Mouse (Mus musculus): Measurements from ENCODE around the gene Vcpkmt. TPM values are rescaled to one million over a fixed set of nuclear protein-coding genes. Genes with fewer than 3 reads are reported as not detected.
"Not testable (repeated sequence)": the region's sequence is repeated elsewhere in the genome, so short reads cannot be mapped to it uniquely, and the experiment has no call there.

Vcpkmt gene
- 1 to 10 TPM; 3.5 to 3.7 TPM for total RNA-seq (2021)
- long read RNA-seq, experiment 1, partial matches to known transcripts: 0 of 5 reads
- long read RNA-seq, experiment 1, other reads (novel, unspliced or antisense): 3 of 5 reads
- long read RNA-seq, experiment 2, partial matches to known transcripts: 1 of 3 reads
- long read RNA-seq, experiment 2, other reads (novel, unspliced or antisense): 0 of 3 reads

DNA sequence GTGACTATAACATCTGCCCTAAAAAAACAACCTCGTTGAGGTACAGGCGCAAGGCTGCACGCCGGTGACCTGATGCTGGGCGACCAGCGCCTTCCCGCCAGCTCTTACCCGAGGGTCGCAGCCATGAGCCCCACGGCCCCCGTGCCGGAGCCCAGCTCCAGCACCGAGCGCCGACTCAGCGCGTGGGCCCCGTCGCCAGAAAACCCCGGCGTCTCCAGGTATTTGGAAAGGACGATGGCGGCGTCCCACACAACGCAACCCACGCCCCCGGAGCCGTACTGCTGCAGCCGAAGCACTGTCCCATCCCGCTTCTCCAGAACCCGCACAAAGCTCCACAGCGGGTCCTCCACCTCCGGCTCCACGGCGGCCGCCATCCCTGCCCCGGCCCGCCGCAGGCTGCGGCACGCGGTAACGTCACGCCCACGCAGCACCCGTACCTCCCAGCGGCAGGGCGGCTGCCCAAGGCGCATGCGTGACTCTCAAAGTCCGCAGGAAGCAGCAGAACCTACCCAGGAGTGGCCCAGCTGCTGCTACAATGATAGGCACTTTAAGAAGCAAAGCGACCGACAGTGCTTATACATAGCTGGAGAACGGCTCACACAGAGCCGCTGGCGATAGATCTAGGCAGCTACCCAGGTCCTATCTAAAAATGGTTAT, at the start of gene Vcpkmt:
Gene Vcpkmt (minus strand): TSS at position 416 of the 657 bp plus-strand sequence.
- intact Hi-C loops (cut with DNase I): loop anchor here (5.0 kb wide), 1 partner anchor 115 kb away; no protein-coding TSS in a partner anchor
- H3K27ac ChIP-seq: peak within 1 kb of the TSS; percentile 87

DNA sequence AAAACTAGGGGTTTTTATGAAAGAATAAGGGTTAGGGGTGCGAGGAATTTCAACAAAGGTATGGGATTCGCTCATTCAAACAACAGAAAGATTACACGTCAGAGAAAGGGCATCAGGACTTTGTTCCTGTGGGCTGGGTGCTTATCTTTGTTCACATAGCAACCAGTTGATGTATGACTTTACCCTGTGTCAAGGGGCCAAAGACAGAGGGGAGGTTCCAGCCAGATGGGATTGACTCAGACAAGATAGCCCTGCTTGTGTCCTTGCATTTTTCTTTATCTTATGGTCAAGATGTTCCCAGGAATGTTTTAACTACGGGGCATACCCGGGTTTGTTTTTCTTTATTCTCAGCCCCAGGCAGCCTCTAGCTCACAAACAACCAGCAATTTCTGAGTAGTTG, 35.8 kb upstream of the Vcpkmt start:
- H3K4me3 ChIP-seq; intact Hi-C loops (cut with DNase I); DNase-seq; H3K27ac ChIP-seq: not testable (repeated sequence)

More for the DNA sequence above, at the start of gene Vcpkmt:
- H3K4me3 ChIP-seq: peak within 1 kb of the TSS; percentile 79
- TF ChIP-seq CTCF (IDR thresholded peaks at IDR 0.05): no peak
- peak; percentile 92 for DNase-seq

DNA sequence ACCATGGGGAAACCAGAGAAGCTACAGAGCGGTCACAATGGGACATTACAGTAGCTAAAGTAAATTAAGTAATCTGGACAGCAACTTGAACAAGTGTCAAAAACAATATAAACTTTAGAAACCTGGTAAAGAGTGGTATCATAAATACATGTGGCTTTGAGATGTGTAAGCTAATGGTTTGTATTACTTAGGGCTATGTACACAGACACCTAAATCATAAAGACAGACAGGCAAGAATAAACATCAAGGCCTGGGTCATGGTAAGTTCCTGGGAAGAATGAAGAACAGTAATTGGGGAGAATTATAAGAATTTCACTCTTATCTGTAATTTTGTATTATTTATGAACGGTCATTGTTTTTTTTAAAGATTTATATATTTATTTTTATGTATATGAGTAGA, 21.5 kb upstream of the Vcpkmt start:
- DNase-seq: no peak
- TF ChIP-seq CTCF (IDR thresholded peaks at IDR 0.05): no peak
- H3K27ac ChIP-seq: no peak overlapping the region
- intact Hi-C loops (cut with DNase I): no loop called here
- H3K4me3 ChIP-seq: no peak overlapping the region

DNA sequence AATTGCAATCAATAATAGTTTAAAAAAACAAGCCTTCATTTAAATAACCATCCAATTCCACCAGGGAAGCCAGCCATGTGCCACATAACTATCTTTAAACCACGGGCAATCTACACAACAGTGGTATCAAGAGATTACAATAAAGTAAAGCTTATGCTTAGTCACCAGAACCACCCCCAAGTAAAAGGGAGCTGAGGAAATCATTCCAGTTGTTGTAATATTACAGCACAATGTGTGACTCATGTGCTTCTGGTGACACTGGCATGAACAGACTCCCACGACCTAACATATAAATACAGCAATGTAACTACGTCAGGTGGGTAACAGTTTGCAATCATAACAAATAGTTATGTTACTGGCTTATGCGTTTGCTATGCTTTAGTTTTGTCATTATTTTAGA, 14.6 kb upstream of the Vcpkmt start:
- no peak for TF ChIP-seq CTCF (IDR thresholded peaks at IDR 0.05)
- Histone ChIP-seq H3K4me3 (no peak overlapping the region), H3K27ac (no peak overlapping the region)
- intact Hi-C loops (cut with DNase I): no loop called here
- no peak for DNase-seq

DNA sequence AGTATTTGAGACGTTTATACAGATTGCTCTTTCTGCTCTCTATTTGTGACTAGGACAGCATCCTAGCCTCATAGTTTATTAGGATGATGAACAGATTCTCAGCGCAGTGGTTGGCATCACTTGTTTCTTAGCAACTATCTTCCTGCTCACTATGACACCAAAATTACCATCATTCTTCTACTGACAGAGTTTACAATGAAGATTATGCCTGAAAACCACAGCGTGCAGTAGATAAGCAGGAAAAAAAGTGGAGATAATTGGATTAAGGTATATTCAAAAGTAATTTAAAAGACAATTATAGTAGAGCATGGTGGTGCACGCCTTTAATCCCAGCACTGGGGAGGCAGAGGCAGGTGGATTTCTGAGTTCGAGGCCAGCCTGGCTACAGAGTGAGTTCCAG, 10.3 kb upstream of the Vcpkmt start:
- intact Hi-C loops (cut with DNase I): no loop called here
- Histone ChIP-seq H3K4me3 (no peak overlapping the region), H3K27ac (no peak overlapping the region)
- no peak for TF ChIP-seq CTCF (IDR thresholded peaks at IDR 0.05)
- DNase-seq: no peak

DNA sequence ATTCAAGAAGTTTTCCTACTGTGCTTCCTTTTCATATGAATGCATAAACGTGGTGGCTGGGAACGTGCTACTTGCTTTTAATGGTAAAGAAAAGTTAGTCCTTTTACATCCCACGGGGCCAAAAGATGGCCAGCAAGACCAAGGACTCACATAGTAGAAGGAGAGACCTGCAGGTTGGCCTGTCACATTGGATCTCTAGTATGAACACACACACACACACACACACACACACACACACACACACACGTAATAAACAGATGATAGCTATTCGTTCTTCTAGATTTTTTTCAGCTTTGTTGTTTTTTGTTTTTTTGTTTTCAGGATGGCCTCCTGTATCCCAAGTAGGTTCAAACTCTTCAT, 422 bp upstream of the Vcpkmt start:
- no peak for DNase-seq
- H3K27ac ChIP-seq: peak overlapping the region; percentile 87
- intact Hi-C loops (cut with DNase I): loop anchor here (5.0 kb wide), 1 partner anchor 114 kb away; no protein-coding TSS in a partner anchor
- no peak for TF ChIP-seq CTCF (IDR thresholded peaks at IDR 0.05)
- H3K4me3 ChIP-seq: peak overlapping the region; percentile 79

DNA sequence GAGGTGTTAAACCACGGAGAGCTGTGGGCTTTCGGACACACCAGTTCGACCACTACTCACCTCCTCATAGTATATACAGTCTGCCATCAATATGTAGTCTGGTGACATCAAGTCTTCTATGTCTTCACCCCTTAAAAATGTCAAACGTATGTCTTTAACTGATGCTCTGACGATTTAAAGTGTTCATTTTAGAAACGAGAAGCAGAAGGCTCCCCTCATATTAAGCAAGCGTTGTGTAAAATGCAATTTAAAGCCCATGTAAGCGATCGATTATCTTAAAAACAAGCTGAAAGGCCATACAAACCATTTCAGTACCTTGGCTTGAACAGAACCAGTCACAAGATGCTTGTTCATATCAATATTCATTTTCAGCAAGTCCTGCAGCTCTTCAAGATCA, 614 bp downstream of the Vcpkmt start:
- H3K27ac ChIP-seq: peak overlapping the region; percentile 87
- DNase-seq: no peak
- intact Hi-C loops (cut with DNase I): loop anchor here (5.0 kb wide), 1 partner anchor 115 kb away; no protein-coding TSS in a partner anchor
- no peak for TF ChIP-seq CTCF (IDR thresholded peaks at IDR 0.05)
- peak overlapping the region; percentile 79 for H3K4me3 ChIP-seq

DNA sequence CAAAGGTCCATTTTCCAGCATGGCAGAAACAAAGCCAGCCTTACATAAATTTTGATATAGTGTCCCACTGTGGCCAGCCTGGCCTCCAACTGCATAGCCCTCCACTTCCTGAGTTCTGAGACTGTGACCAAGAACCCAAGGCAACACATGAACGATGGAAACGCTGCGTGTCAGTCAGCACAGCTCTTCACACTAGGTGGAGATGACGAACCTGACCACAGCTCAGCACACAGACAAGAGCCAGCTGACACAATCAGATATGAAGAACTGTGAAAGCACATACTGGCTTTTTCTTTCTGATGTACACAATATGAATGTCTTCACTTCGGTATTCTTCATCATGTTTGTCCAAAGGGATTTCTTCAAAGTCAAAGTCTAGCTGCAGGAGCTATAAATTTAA, 3.2 kb downstream of the Vcpkmt start:
- no peak overlapping the region for H3K4me3 ChIP-seq
- no peak overlapping the region for H3K27ac ChIP-seq
- no peak for DNase-seq
- TF ChIP-seq CTCF (IDR thresholded peaks at IDR 0.05): no peak
- intact Hi-C loops (cut with DNase I): loop anchor here (5.0 to 10.0 kb wide), 2 partner anchors 118 to 385 kb away; partner anchors contain the start of genes Dnaaf2 and Gm49383

DNA sequence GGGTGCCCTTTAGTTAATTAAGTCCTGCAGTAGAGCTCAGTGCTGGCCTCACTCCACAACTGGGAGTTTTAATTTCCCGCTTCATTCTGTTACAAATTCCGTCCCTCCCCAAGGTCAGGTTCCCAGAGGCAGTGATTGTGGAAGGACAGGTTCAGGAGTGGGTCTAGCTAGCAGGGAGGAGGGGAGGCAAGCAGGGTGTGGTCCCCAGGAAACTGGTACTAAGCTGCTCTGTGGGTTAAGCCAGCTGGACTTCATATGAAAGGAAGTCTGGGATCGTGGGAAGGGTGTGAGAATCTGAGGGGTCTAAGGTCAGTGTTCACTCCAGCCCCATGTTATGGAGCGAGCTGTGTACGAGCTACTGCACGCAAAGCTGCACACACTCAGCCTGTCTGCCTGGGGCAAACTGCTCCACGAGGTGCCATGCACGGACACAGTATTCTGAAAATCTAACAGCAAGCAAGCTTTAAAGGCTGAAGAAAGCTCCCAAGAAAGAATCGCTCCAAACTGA, 6.7 kb downstream of the Vcpkmt start:
- TF ChIP-seq CTCF (IDR thresholded peaks at IDR 0.05): no peak
- intact Hi-C loops (cut with DNase I): loop anchor here (10.0 kb wide), 1 partner anchor 381 kb away; the partner anchor contains the start of genes Dnaaf2 and Gm49383
- Histone ChIP-seq H3K4me3 (no peak overlapping the region), H3K27ac (no peak overlapping the region)
- no peak for DNase-seq

DNA sequence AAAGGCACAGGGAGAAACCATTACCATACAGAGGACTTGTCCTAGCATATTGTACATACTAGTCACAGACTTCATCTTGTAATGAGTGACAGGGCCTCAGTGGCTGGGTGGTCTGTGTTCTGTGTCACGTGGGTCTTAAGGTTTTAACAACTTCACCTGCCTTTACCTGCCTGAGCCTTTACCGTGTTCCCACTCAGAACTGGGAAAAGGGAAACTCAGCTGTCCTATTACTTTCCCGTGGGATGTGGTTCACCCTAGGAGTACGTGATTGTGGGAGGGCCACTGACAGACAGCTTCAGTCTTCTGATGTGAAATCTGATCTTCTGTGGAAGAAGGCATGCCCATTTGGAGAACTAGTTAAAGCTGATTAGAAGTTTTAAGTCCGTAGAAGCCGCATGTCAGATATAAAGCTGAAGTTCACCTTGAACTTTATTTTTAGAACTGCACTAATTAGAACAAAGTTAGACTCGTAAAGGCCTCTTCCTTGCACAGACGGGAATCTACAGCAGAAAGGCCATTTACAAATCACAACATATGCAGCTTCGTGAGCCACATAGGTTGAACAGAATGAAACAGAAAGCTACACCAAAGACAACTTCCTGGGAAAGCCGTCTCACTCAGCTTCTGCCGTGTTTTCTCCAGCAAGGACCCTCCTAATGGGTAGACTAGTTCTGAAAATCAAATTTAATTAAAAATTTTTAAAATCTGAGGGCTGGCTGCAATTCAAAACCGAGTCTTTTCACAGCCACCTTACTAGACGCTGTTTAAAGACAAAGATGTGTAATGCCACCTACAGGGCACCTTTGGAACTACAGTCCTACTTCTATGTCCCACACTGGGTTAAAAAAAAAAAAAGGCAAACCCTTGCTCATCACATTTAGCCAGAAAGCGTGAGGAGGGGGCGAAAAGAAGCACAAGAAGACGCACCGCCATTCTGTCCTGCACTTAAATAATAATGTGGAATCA, 8.6 kb downstream of the Vcpkmt start:
- Histone ChIP-seq H3K4me3 (peak overlapping the region; percentile 87), H3K27ac (peak overlapping the region; percentile 91)
- intact Hi-C loops (cut with DNase I): loop anchor here (1.0 to 10.0 kb wide), 4 partner anchors 77 to 379 kb away; partner anchors contain the start of genes Arf6, Dnaaf2, Gm49383 and Gm9887

DNA sequence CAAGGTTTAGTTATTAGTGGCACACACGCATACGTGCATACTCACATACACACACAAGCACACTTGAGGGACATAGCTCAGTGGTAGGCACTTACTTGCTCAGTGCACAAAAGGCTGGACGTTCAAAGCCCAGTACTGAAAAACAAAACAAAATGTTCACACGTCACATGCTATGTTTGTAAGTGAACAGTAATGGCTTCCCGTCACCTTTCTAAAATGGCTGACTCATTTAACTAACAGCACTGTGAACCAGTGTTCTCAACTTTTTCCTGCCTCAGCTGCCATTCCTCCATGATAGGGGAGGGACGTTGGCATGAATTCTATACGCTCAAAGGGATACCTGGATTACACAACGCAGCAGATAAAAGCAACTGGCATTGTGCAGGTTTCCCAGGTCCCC, 9.6 kb downstream of the Vcpkmt start:
- intact Hi-C loops (cut with DNase I): loop anchor here (5.0 to 10.0 kb wide), 3 partner anchors 76 to 378 kb away; partner anchors contain the start of genes Dnaaf2 and Gm49383
- DNase-seq: no peak
- Histone ChIP-seq H3K4me3 (no peak overlapping the region), H3K27ac (no peak overlapping the region)
- no peak for TF ChIP-seq CTCF (IDR thresholded peaks at IDR 0.05)

More for the DNA sequence above, 8.6 kb downstream of the Vcpkmt start:
- peak; percentile 72 for DNase-seq
- TF ChIP-seq CTCF (IDR thresholded peaks at IDR 0.05): peak; percentile 89

DNA sequence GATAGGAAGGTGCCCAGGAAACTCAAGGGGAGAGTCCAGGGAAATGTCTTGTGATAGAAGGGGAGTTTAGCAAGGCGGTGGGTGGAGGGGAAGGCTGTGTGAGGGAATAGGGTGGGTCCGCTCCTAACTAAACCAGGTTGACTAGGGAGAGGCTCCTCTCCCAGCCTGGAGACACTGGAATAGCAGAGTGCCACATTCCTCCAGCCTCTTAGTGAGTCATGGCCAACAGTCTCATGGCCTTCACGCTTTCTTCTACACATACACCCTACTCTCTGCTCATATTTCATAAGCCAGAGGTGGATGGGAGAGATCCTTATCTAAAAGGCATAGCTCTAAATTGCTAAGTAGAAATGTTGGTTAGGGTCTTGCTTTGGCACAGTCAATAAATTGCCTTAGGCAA, 12.9 kb downstream of the Vcpkmt start:
- no peak for TF ChIP-seq CTCF (IDR thresholded peaks at IDR 0.05)
- intact Hi-C loops (cut with DNase I): loop anchor here (5.0 to 10.0 kb wide), 3 partner anchors 73 to 375 kb away; partner anchors contain the start of genes Dnaaf2 and Gm49383
- H3K27ac ChIP-seq: no peak overlapping the region
- no peak overlapping the region for H3K4me3 ChIP-seq
- DNase-seq: no peak
